Mouse (Mus musculus): ENCODE measurements at regions not wholly inside any gene's neighbourhood (a gene's known extent, or its start where the extent isn't known, plus 50 kb on each side); places are given as distances from the start of the nearest gene placed in this dataset.

DNA sequence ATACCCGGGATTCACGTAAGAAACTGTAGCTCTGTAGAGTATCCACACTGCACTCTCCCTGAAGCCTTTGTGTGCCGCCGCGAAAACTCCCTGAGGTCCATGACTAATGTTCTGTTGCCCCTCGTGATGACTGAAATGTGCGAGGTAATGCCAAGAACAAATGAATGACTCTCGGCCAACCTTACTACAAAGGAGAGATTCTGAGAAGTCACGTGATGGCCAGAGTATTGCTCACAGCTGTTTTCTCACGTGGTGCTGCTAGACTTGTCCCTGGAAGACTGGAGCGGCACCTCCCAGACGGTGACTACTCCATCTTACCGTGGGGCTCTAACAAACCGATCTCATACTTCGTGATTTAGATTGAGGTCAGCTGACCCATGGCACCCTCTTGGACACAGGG lies 136.9 kb downstream of the Lrig3 start:
- Histone ChIP-seq H3K4me3 (ENCODE audit: control insufficient read depth in 1 of 2, insufficient read depth in 1 of 2, low read depth in 2 of 2, low read length in 2 of 2) (no peak overlapping the region), H3K36me3 (ENCODE audit: control insufficient read depth in 1 of 2, insufficient read depth in 2 of 2, low read length in 2 of 2) (no peaks in the 10 kb centered on the region), H3K4me1 (ENCODE audit: control insufficient read depth in 1 of 2, insufficient read depth in 2 of 2, low read length in 2 of 2) (no peaks in the 10 kb centered on the region), H3K27ac (ENCODE audit: control insufficient read depth, low read depth, low read length) (no peak overlapping the region), H3K79me2 (ENCODE audit: control insufficient read depth, insufficient read depth, low read length, poor library complexity) (no peaks in the 10 kb centered on the region), H3K9me3 (replicated peaks; ENCODE audit: insufficient read depth, low read length) (no peaks in the 10 kb centered on the region), H3K9ac (ENCODE audit: control insufficient read depth, low read depth, low read length, poor library complexity, severe bottlenecking) (no peak overlapping the region), H3K27me3 (ENCODE audit: control insufficient read depth in 1 of 2, insufficient read depth in 2 of 2, low read length in 2 of 2) (no peaks in the 10 kb centered on the region)
- TF ChIP-seq USF2 (IDR thresholded peaks at IDR 0.05; ENCODE audit: borderline replicate concordance in 1 of 2, insufficient read depth in 1 of 2, low read depth in 1 of 2, low read length in 2 of 2): no peak
- no peak for TF ChIP-seq USF1 (IDR thresholded peaks at IDR 0.05; ENCODE audit: low read depth, low read length)
- no peak for TF ChIP-seq JUND (IDR thresholded peaks at IDR 0.05; ENCODE audit: low read depth, low read length)
- no peak for TF ChIP-seq SIN3A (IDR thresholded peaks at IDR 0.05; ENCODE audit: low read length)
- no peak for TF ChIP-seq E2F4 (IDR thresholded peaks at IDR 0.05; ENCODE audit: borderline replicate concordance, low read depth, low read length)
- TF ChIP-seq MYB (IDR thresholded peaks at IDR 0.05; ENCODE audit: low read depth, low read length): no peak
- no peak for TF ChIP-seq ELF1 (IDR thresholded peaks at IDR 0.05; ENCODE audit: low read depth, low read length)
- no peak for TF ChIP-seq MYC (IDR thresholded peaks at IDR 0.05; ENCODE audit: low read depth, low read length)
- no peak for TF ChIP-seq ETS1 (IDR thresholded peaks at IDR 0.05; ENCODE audit: low read depth, low read length)
- no peak for DNase-seq (ENCODE audit: low read depth, low spot score)

DNA sequence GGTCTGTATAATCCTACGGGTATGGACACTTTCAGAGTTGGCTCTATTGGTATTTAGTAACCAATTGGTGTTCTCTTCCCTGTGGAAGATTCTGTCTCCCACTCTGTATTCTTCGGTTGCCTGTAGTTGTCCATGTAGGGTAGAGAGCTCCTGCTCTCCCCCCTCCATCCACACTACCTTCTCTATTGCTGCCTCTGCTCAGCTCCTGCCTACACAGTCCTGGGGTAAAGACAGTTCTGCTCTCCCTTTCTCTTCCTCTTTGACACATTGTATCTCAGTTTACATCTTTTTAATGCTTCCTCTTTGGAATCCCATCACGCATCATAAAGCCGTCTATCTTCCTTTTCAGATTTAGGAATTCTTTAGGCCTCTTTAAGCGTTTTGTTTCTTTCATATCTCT lies 147.1 kb downstream of the Lrig3 start:
- no peak for DNase-seq (ENCODE audit: low read depth, low spot score)
- Histone ChIP-seq H3K79me2 (ENCODE audit: control insufficient read depth, insufficient read depth, low read length, poor library complexity) (no peaks in the 10 kb centered on the region), H3K9ac (ENCODE audit: control insufficient read depth, low read depth, low read length, poor library complexity, severe bottlenecking) (no peak overlapping the region), H3K27me3 (ENCODE audit: control insufficient read depth in 1 of 2, insufficient read depth in 2 of 2, low read length in 2 of 2) (no peaks in the 10 kb centered on the region), H3K27ac (ENCODE audit: control insufficient read depth, low read depth, low read length) (no peak overlapping the region), H3K36me3 (ENCODE audit: control insufficient read depth in 1 of 2, insufficient read depth in 2 of 2, low read length in 2 of 2) (no peaks in the 10 kb centered on the region), H3K9me3 (replicated peaks; ENCODE audit: insufficient read depth, low read length) (no peaks in the 10 kb centered on the region), H3K4me3 (ENCODE audit: control insufficient read depth in 1 of 2, insufficient read depth in 1 of 2, low read depth in 2 of 2, low read length in 2 of 2) (no peak overlapping the region), H3K4me1 (ENCODE audit: control insufficient read depth in 1 of 2, insufficient read depth in 2 of 2, low read length in 2 of 2) (no peaks in the 10 kb centered on the region)
- no peak for TF ChIP-seq MAX (IDR thresholded peaks at IDR 0.05; ENCODE audit: low read length)
- no peak for TF ChIP-seq ZKSCAN1 (IDR thresholded peaks at IDR 0.05; ENCODE audit: low read depth, low read length)
- TF ChIP-seq TBP (IDR thresholded peaks at IDR 0.05; ENCODE audit: low read depth, low read length): no peak
- TF ChIP-seq USF1 (IDR thresholded peaks at IDR 0.05; ENCODE audit: low read depth, low read length): no peak
- no peak for TF ChIP-seq TCF12 (IDR thresholded peaks at IDR 0.05; ENCODE audit: low read depth, low read length)
- no peak for TF ChIP-seq NRF1 (IDR thresholded peaks at IDR 0.05; ENCODE audit: insufficient read depth, low read depth, low read length, poor library complexity, severe bottlenecking)
- no peak for TF ChIP-seq MYB (IDR thresholded peaks at IDR 0.05; ENCODE audit: low read depth, low read length)
- no peak for TF ChIP-seq KAT2A (conservative IDR thresholded peaks at IDR 0.05; ENCODE audit: low read depth, low read length)
- TF ChIP-seq EP300 (IDR thresholded peaks at IDR 0.05; ENCODE audit: low read depth in 1 of 2, low read length in 2 of 2): no peak
- TF ChIP-seq USF2 (IDR thresholded peaks at IDR 0.05; ENCODE audit: borderline replicate concordance in 1 of 2, insufficient read depth in 1 of 2, low read depth in 1 of 2, low read length in 2 of 2): no peak
